Mouse (Mus musculus) ES-Bruce4 (cell line): ENCODE data around the gene Slc10a7. TPM values are rescaled to one million over a fixed set of nuclear protein-coding genes. Genes with fewer than 3 reads are reported as not detected.

ENCODE experiments used
- H3K27ac ChIP-seq: 2 replicates; pipeline ENCODE4 v1.5.1; 2012; ENCODE audit warnings: low read length, inconsistent platforms; ENCODE audit not compliant: insufficient read depth
- H3K27me3 ChIP-seq: 2 replicates; pipeline ENCODE4 v1.6.1; 2012; ENCODE audit warnings: mild to moderate bottlenecking, low read length, inconsistent platforms; ENCODE audit not compliant: control insufficient read depth, poor library complexity, insufficient read depth, severe bottlenecking
- H3K36me3 ChIP-seq: 2 replicates; pipeline ENCODE4 v1.6.1; 2012; ENCODE audit warnings: inconsistent platforms, mild to moderate bottlenecking, low read length, moderate library complexity; ENCODE audit not compliant: control insufficient read depth, poor library complexity, insufficient read depth, severe bottlenecking
- H3K4me1 ChIP-seq: one replicate; pipeline ENCODE4 v1.8.1; 2011; ENCODE audit warnings: low read length; ENCODE audit not compliant: control insufficient read depth, insufficient read depth
- H3K4me3 ChIP-seq: 2 replicates; pipeline ENCODE4 v1.5.1; 2011; ENCODE audit warnings: low read depth, mild to moderate bottlenecking, low read length
- H3K9ac ChIP-seq: 2 replicates; pipeline ENCODE4 v1.6.1; 2012; ENCODE audit warnings: low read depth, mild to moderate bottlenecking, inconsistent platforms; ENCODE audit not compliant: poor library complexity, severe bottlenecking
- H3K9me3 ChIP-seq: replicated peaks from 2 replicates; pipeline ENCODE4 v1.6.1; 2012; ENCODE audit warnings: mild to moderate bottlenecking, low read length, inconsistent platforms; ENCODE audit not compliant: control insufficient read depth, poor library complexity, insufficient read depth, severe bottlenecking
- CTCF ChIP-seq: IDR thresholded peaks from one replicate; pipeline ENCODE4 v1.8.1; 2011; ENCODE audit warnings: low read depth, low read length
- EP300 ChIP-seq: IDR thresholded peaks from 2 replicates; pipeline ENCODE4 v1.6.1; 2011; ENCODE audit warnings: low read depth, low read length; ENCODE audit not compliant: insufficient read depth
- POLR2A ChIP-seq: IDR thresholded peaks from one replicate; pipeline ENCODE4 v1.8.1; 2011; ENCODE audit warnings: low read length; ENCODE audit not compliant: insufficient read depth
- polyA plus RNA-seq: library from polyadenylated mRNA; stranded (reverse); fragments of >200 nt; gene quantifications from 2 replicates; pipeline ENCODE4 v1.2.4, GENCODE M21; 2011; ENCODE audit warnings: low read depth; ENCODE audit not compliant: missing spikeins, insufficient read depth, insufficient read length

Gene Slc10a7
- polyA plus RNA-seq, 1 experiment: 19.1 TPM

DNA sequence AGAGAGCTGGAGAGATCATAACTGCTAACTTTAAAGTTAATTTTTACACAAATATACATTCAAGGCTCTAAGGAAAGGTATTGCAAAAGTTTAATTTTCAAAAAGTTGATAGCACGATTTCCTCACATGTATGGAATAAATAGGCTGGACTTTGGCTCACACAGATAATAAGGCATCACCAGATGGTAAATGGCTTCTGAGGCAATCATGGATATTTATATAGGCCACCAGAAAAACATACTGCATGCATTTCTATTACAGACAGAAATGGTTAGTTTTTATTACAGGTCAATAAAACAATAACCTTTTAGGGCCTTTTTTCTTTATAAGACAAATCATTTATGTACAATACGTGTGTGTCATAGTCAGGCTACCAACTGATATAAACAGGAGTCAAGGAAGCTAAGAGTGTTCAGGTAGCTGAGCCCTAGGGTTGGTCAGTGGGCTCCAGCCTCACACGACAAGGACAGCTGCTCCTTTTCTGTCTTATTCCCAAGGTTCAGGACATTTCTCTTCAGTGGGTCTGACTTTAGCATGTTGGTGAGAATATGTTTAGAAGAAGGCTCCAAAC lies 150.6 kb downstream of the Slc10a7 start:
- Histone ChIP-seq H3K36me3 (no peaks in the 10 kb centered on the region), H3K9me3 (0 out of 2 replicates have a peak, but pooled peaks cover 3% of the 10 kb centered on the region), H3K4me1 (peaks cover 3% of the 10 kb centered on the region), H3K4me3 (no peak overlapping the region), H3K9ac (no peak overlapping the region), H3K27ac (no peak overlapping the region), H3K27me3 (no peaks in the 10 kb centered on the region)
- TF ChIP-seq POLR2A (no peak), EP300 (no peak), CTCF (no peak)

- H3K9ac ChIP-seq: no peak overlapping the region
- no peak overlapping the region for H3K4me3 ChIP-seq
- H3K36me3 ChIP-seq: 0 out of 2 replicates have a peak, but pooled peaks cover 2% of the 10 kb centered on the region
- H3K4me1 ChIP-seq: no peaks in the 10 kb centered on the region
- 0 out of 2 replicates have a peak, but pooled peaks cover 3% of the 10 kb centered on the region for H3K9me3 ChIP-seq
- no peaks in the 10 kb centered on the region for H3K27me3 ChIP-seq
- H3K27ac ChIP-seq: no peak overlapping the region
- TF ChIP-seq POLR2A (no peak), EP300 (no peak), CTCF (no peak)
Measured at GRCm38 (mm10) chr8:78664306-78664940, 155.3 kb downstream of the Slc10a7 start.

DNA sequence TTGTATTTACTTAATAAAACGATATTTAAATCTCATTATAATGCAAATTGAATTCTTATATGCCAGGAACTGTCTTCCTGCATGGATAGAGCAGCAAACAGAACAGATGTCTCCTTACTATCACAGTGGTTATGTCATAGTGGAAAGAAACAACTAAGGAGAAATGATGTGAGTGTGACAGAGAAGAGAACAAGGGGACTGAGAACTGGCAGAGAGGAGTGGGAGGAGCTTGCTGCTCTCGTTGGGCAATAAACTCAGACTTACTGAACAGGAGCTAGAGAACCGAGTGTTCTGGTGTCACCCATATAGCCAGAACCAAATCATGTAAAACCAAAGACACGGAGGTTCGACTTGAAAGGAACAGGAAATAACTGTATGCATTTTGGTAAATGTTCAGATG lies 158.3 kb downstream of the Slc10a7 start:
- 0 out of 2 replicates have a peak, but pooled peaks cover 2% of the 10 kb centered on the region for H3K36me3 ChIP-seq
- H3K4me1 ChIP-seq: peaks cover 2% of the 10 kb centered on the region
- H3K27ac ChIP-seq: no peak overlapping the region
- H3K4me3 ChIP-seq: no peak overlapping the region
- TF ChIP-seq EP300 (no peak), POLR2A (no peak), CTCF (no peak)
- 0 out of 2 replicates have a peak, but pooled peaks cover 2% of the 10 kb centered on the region for H3K9me3 ChIP-seq
- H3K9ac ChIP-seq: no peak overlapping the region
- H3K27me3 ChIP-seq: no peaks in the 10 kb centered on the region

DNA sequence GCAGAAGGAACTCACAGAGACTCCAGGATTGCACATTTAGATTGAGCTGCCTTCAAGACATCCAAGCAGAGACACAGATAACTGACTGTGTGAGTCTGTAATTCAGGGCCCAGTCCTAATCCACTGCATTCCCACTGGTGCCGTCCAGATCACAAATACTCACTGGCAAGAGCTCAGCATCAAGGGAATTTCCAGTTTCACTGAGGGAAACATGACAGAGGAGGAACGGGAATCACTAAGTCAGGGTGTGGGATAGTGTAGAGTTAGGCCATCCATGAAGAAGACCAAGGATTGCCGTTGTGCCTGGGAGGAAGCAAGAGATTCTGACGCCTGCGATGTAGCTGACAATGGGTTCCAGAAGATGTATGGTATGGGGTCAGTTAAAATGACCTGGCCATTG lies 159.1 kb downstream of the Slc10a7 start:
- no peak overlapping the region for H3K9ac ChIP-seq
- H3K27ac ChIP-seq: no peak overlapping the region
- no peak for TF ChIP-seq POLR2A
- no peak for TF ChIP-seq CTCF
- no peak overlapping the region for H3K4me3 ChIP-seq
- no peaks in the 10 kb centered on the region for H3K27me3 ChIP-seq
- H3K36me3 ChIP-seq: 0 out of 2 replicates have a peak, but pooled peaks cover 2% of the 10 kb centered on the region
- H3K9me3 ChIP-seq: 0 out of 2 replicates have a peak, but pooled peaks cover 2% of the 10 kb centered on the region
- H3K4me1 ChIP-seq: peaks cover 2% of the 10 kb centered on the region

GRCm38 (mm10) chr8:78670241-78670640 lies 161.1 kb downstream of the Slc10a7 start:
- Histone ChIP-seq H3K4me3 (no peak overlapping the region), H3K27me3 (no peaks in the 10 kb centered on the region), H3K27ac (no peak overlapping the region), H3K36me3 (0 out of 2 replicates have a peak, but pooled peaks cover 2% of the 10 kb centered on the region), H3K9me3 (0 out of 2 replicates have a peak, but pooled peaks cover 2% of the 10 kb centered on the region), H3K9ac (no peak overlapping the region), H3K4me1 (peaks cover 2% of the 10 kb centered on the region)
- TF ChIP-seq EP300 (no peak), CTCF (no peak), POLR2A (no peak)
